Mouse (Mus musculus): ENCODE results near the gene Gpr156. TPM values are rescaled to one million over a fixed set of nuclear protein-coding genes. Genes with fewer than 3 reads are reported as not detected.

Gene Gpr156
- polyA plus RNA-seq, 1 experiment: not detected

DNA sequence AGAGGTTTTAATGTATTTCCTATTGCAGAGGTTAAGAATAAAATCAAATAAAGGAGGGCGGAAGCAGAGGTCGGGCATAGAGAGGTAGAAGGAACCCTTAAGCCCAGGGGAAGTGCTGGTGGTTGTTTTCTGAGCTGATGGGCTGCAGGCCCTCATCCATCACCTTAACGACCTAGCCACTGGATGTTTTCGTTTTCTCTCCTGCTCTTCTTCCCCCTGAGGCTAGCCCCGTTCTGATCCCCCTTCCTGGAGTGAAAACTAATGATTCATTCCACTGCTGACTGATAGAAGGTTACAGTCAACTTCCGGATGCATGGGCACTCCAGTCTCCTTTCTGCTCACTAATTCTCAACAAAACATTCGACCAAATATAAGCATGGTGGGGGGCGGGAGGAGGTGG, 76.5 kb downstream of the Gpr156 start:
- Histone ChIP-seq H3K4me1 (ENCODE audit: control insufficient read depth, insufficient read depth, low read length) (no peaks in the 10 kb centered on the region), H3K4me3 (ENCODE audit: insufficient read depth, low read length) (no peak overlapping the region), H3K27ac (ENCODE audit: insufficient read depth, low read depth, low read length) (no peak overlapping the region)
- TF ChIP-seq POLR2A (IDR thresholded peaks at IDR 0.05; ENCODE audit: borderline replicate concordance, low read depth, low read length): no peak
- TF ChIP-seq CTCF (IDR thresholded peaks at IDR 0.05; ENCODE audit: low read depth, low read length): no peak

DNA sequence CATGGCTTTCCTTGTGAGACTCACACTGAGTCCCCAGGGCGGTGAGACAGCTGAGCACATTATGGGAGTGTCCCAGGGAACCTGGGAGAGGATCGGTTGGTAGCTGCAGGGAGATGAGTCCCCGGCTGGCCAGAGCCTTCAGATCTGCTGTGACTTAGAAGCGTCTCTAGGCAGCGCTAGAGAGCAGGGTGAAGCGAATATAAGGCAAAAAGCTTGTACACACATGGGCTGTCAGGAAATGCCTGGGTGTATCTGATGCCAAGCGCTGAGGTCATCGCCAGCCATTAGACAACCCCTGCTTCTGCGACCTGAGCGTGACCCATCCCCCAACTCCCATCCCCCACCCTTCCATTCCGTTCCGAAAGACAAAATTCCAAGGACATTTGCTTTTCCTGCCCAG, 78.4 kb downstream of the Gpr156 start:
- no peak overlapping the region for H3K27ac ChIP-seq (ENCODE audit: insufficient read depth, low read depth, low read length)
- no peak overlapping the region for H3K4me3 ChIP-seq (ENCODE audit: insufficient read depth, low read length)
- H3K4me1 ChIP-seq (ENCODE audit: control insufficient read depth, insufficient read depth, low read length): no peaks in the 10 kb centered on the region
- TF ChIP-seq CTCF (IDR thresholded peaks at IDR 0.05; ENCODE audit: low read depth, low read length) (peak; percentile 46; the same call in 1 of the 2 replicates), POLR2A (IDR thresholded peaks at IDR 0.05; ENCODE audit: borderline replicate concordance, low read depth, low read length) (no peak)

DNA sequence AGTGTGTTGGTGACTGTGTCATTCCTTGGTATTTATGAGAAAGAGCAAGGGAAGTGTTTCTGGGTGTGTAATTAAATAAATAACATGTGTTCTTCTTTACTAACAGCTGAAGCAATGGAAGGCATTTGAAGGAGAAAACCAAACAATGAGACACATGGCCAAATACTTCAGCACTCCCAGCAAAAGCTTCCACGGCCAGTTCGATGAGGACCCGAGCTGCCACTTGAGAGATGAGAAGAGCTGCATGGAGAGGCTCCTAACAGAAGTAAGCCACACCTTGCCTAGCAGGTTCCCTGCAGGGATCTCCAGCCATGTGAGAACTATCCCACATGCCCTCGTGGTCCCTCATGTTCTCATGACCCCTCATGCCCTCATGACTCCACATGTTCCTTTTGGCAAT, 81.5 kb downstream of the Gpr156 start:
- H3K4me3 ChIP-seq (ENCODE audit: insufficient read depth, low read length): no peak overlapping the region
- no peaks in the 10 kb centered on the region for H3K4me1 ChIP-seq (ENCODE audit: control insufficient read depth, insufficient read depth, low read length)
- TF ChIP-seq CTCF (IDR thresholded peaks at IDR 0.05; ENCODE audit: low read depth, low read length) (no peak), POLR2A (IDR thresholded peaks at IDR 0.05; ENCODE audit: borderline replicate concordance, low read depth, low read length) (no peak)
- no peak overlapping the region for H3K27ac ChIP-seq (ENCODE audit: insufficient read depth, low read depth, low read length)

DNA sequence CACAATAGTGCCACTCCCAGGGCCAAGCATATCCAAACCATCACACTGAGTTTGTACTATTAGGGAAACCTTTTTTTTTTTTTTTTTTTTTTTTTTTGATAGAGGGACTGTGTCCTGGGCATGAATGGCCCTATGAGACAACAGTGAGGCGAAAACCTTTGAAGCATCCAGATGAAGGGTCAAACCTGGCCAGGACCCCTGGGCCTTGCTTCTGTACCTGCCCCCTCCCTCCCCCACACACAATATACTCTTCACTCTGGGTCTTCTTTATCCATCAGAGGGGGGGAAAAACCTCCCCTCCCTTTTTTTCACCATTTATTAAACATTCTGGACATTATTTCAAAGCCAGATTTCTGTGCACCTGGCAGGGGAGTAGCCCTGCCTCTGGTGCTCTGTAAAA, 83.5 kb downstream of the Gpr156 start:
- Histone ChIP-seq H3K4me3 (ENCODE audit: insufficient read depth, low read length) (no peak overlapping the region), H3K27ac (ENCODE audit: insufficient read depth, low read depth, low read length) (no peak overlapping the region), H3K4me1 (ENCODE audit: control insufficient read depth, insufficient read depth, low read length) (no peaks in the 10 kb centered on the region)
- TF ChIP-seq POLR2A (IDR thresholded peaks at IDR 0.05; ENCODE audit: borderline replicate concordance, low read depth, low read length) (no peak), CTCF (IDR thresholded peaks at IDR 0.05; ENCODE audit: low read depth, low read length) (no peak)

DNA sequence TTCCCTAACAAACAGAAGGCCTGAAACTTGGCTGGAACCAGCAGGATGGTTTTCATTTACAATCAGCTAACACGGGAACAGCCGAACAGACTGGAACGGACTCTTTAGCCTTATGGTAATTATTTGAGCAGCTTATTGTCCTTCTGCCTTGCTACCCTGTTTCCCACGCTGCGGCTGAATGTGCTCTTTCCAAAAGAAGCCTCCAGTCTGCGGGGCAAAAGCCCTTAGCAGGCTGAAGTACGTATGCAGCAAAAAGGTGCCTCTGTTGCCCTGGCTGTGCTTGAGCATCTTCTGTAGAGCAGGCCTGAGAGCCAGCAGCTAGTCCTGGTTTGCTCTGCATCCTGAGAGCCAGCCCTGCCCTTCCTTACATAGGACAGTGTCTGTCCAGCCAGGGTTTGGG, 83.9 kb downstream of the Gpr156 start:
- no peak overlapping the region for H3K27ac ChIP-seq (ENCODE audit: insufficient read depth, low read depth, low read length)
- no peak for TF ChIP-seq CTCF (IDR thresholded peaks at IDR 0.05; ENCODE audit: low read depth, low read length)
- TF ChIP-seq POLR2A (IDR thresholded peaks at IDR 0.05; ENCODE audit: borderline replicate concordance, low read depth, low read length): no peak
- no peak overlapping the region for H3K4me3 ChIP-seq (ENCODE audit: insufficient read depth, low read length)
- H3K4me1 ChIP-seq (ENCODE audit: control insufficient read depth, insufficient read depth, low read length): no peaks in the 10 kb centered on the region

DNA sequence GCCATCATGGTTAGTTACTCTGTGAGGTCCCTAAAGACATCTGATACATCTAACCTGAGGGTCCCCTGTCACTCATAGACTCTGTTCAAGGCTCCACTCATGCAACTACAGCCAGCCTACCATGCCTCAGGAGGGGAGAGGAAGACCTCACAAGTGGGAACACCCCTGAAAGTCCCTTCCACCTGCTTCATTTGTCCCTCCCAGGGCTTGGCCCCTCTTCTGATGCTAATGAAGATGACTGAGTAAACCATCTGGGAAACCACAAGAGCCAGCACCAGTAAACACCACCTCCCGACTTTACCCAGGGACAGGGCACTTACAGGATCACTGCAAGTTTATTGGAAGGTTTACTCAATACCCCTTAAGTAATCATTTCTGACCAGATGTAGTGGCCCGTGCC, 85.5 kb downstream of the Gpr156 start:
- no peak overlapping the region for H3K27ac ChIP-seq (ENCODE audit: insufficient read depth, low read depth, low read length)
- TF ChIP-seq POLR2A (IDR thresholded peaks at IDR 0.05; ENCODE audit: borderline replicate concordance, low read depth, low read length): no peak
- TF ChIP-seq CTCF (IDR thresholded peaks at IDR 0.05; ENCODE audit: low read depth, low read length): no peak
- no peaks in the 10 kb centered on the region for H3K4me1 ChIP-seq (ENCODE audit: control insufficient read depth, insufficient read depth, low read length)
- no peak overlapping the region for H3K4me3 ChIP-seq (ENCODE audit: insufficient read depth, low read length)

DNA sequence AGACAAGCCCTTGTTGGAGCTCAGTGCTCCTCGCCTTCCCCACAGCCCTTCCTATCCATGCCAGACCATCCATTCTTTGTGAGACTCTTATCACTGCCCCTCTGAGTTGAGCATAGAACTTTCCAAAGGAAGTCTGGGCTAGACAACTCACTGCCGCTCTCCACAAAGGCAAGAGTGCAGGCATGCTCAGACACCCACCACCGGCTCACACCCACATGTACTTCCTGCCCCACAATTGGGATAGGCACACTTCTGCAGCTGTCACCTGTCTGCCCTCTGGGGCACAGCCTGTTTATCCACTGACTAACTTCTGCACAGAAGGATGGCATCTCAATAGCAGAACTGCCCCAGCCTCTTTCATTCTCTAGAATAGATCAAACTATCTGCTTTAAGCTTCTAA, 86.2 kb downstream of the Gpr156 start:
- H3K4me1 ChIP-seq (ENCODE audit: control insufficient read depth, insufficient read depth, low read length): no peaks in the 10 kb centered on the region
- no peak overlapping the region for H3K27ac ChIP-seq (ENCODE audit: insufficient read depth, low read depth, low read length)
- H3K4me3 ChIP-seq (ENCODE audit: insufficient read depth, low read length): no peak overlapping the region
- TF ChIP-seq CTCF (IDR thresholded peaks at IDR 0.05; ENCODE audit: low read depth, low read length): no peak
- no peak for TF ChIP-seq POLR2A (IDR thresholded peaks at IDR 0.05; ENCODE audit: borderline replicate concordance, low read depth, low read length)

DNA sequence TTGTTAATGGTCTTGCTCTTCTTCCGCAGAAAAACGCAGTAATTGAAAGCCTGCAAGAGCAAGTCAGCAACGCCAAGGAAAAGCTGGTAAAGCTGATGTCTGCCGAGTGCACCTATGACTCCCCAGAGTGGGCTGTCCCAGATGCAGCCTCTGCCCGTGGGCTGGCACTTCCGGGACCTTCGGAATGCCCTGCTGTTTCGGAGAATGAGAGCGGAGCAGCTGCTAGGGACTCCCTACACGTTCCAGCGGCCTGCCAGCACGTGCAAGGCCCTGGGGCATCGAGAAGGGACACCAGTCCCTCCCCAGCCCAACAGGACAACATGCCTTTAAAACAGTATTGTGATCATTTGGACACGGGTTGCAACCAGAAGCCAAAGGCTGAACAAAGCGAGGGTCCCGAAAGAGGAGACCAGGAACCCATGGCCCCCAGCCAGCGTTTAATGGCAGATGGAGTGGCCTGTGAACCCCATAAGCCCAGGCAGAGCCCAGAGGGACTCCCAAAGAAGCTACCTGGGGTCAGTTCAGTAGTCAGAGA, 88.3 kb downstream of the Gpr156 start:
- TF ChIP-seq CTCF (IDR thresholded peaks at IDR 0.05; ENCODE audit: low read depth, low read length) (no peak), POLR2A (IDR thresholded peaks at IDR 0.05; ENCODE audit: borderline replicate concordance, low read depth, low read length) (no peak)
- H3K27ac ChIP-seq (ENCODE audit: insufficient read depth, low read depth, low read length): no peak overlapping the region

DNA sequence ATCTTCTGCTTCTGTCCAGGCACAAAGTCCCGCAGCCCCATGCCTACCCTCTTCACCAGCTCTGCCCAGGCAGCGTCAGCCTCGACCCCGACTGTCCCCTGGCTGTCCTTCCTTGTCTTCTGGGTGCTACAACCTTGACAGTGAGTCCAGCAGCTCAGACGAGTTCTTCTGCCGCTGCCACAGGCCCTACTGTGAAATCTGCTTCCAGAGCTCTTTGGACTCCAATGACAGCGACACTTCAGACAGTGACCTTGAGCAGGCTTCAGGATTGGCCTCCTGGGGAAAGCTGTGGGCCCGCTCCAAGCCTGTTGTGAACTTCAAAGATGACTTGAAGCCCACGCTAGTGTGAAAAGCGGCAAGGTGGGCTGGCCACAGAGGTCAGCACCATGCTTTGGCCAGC, 89.2 kb downstream of the Gpr156 start:
- Histone ChIP-seq H3K27ac (ENCODE audit: insufficient read depth, low read depth, low read length) (no peak overlapping the region), H3K4me3 (ENCODE audit: insufficient read depth, low read length) (no peak overlapping the region), H3K4me1 (ENCODE audit: control insufficient read depth, insufficient read depth, low read length) (no peaks in the 10 kb centered on the region)
- TF ChIP-seq POLR2A (IDR thresholded peaks at IDR 0.05; ENCODE audit: borderline replicate concordance, low read depth, low read length): no peak
- TF ChIP-seq CTCF (IDR thresholded peaks at IDR 0.05; ENCODE audit: low read depth, low read length): no peak

More for the DNA sequence above, 88.3 kb downstream of the Gpr156 start:
- H3K4me1 ChIP-seq (ENCODE audit: control insufficient read depth, insufficient read depth, low read length): no peaks in the 10 kb centered on the region
- no peak overlapping the region for H3K4me3 ChIP-seq (ENCODE audit: insufficient read depth, low read length)

DNA sequence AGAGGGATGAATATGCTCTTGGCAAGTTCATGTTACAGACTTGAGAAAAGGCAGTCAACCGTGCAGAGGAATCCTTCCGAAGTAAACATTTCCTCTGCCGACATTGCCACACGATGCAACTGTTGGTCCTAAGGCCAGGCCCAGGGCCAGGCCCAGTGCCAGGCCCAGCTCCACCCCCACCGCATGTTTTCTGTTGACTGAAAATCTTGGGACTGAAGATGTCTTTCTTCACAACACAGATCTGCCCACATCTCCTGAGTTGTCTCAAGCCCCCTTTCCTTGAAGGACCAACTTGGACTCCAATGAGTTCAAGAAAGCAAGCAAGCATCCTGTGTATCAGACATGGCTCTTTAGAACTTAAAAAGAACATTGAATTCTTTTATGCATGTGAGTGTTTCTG, 92.1 kb downstream of the Gpr156 start:
- peaks cover 2% of the 10 kb centered on the region; the same call in 1 of the 2 replicates for H3K4me1 ChIP-seq (ENCODE audit: control insufficient read depth, insufficient read depth, low read length)
- TF ChIP-seq CTCF (IDR thresholded peaks at IDR 0.05; ENCODE audit: low read depth, low read length) (no peak), POLR2A (IDR thresholded peaks at IDR 0.05; ENCODE audit: borderline replicate concordance, low read depth, low read length) (no peak)

More for the DNA sequence above, 92.1 kb downstream of the Gpr156 start:
- no peak overlapping the region for H3K27ac ChIP-seq (ENCODE audit: insufficient read depth, low read depth, low read length)
- no peak overlapping the region for H3K4me3 ChIP-seq (ENCODE audit: insufficient read depth, low read length)
